ENCODE assay signal across 8 mouse cellular contexts in genomic region chr19:59345081-59345657, GRCm38 (mm10). TPM values are rescaled to one million over a fixed set of nuclear protein-coding genes. Genes with fewer than 3 reads are reported as not detected.
DNase-seq lines count a peak whose midpoint lies in the region; ATAC-seq and TF ChIP-seq lines count a peak whose summit lies in the region.

No protein-coding gene starts in this region.

- under 1% methylated on average over 65 of the region's 70 CpGs for WGBS in bone marrow, adult 2 months
- under 1% methylated on average over 68 of the region's 70 CpGs for WGBS in forebrain, embryonic 15.5 days

- H3K36me3 ChIP-seq in G1E (replicated peaks), result peaks cover 12% of the 10 kb centered on the region
- H3K36me3 ChIP-seq in forebrain, embryonic 15.5 days, result no peaks in the 10 kb centered on the region

- no peak for TF ChIP-seq CTCF in G1E (IDR thresholded peaks at IDR 0.05; ENCODE audit: low read depth, low read length)
- TF ChIP-seq CTCF in bone marrow, adult 2 months (IDR thresholded peaks at IDR 0.05; ENCODE audit: control insufficient read depth, insufficient read depth, low read length), result 0 out of 2 replicates have a peak, but pooled peaks have one; percentile 8

- H3K4me1 ChIP-seq in G1E (ENCODE audit: insufficient read depth, low read depth, low read length), result peaks cover 51% of the 10 kb centered on the region
- peaks cover 1% of the 10 kb centered on the region for H3K4me1 ChIP-seq in bone marrow, adult 2 months (ENCODE audit: control insufficient read depth, insufficient read depth, low read length)
- peaks cover 41% of the 10 kb centered on the region for H3K4me1 ChIP-seq in forebrain, embryonic 15.5 days

- H3K4me2 ChIP-seq in forebrain, embryonic 15.5 days (replicated peaks), result peak overlapping the region; percentile 92

- H3K27me3 ChIP-seq in G1E (ENCODE audit: insufficient read depth, low read length), result no peaks in the 10 kb centered on the region
- no peaks in the 10 kb centered on the region for H3K27me3 ChIP-seq in forebrain, embryonic 15.5 days

- no peak; the same call in 1 of the 2 replicates for ATAC-seq in G1E (ENCODE audit: extremely low read depth, insufficient number of reproducible peaks, low FRiP score, poor library complexity, severe bottlenecking)
- ATAC-seq in forebrain, embryonic 15.5 days (replicated peaks), result peak; percentile 76

- intact Hi-C loops in heart, postnatal 36 days (cut with DNase I), result loop anchor here (10.0 kb wide), 2 partner anchors 400 to 1240 kb away; partner anchors contain the start of genes Cacul1, Eno4 and Hspa12a

- H3K9ac ChIP-seq in forebrain, embryonic 15.5 days (replicated peaks), result peak overlapping the region; percentile 90

- peak; percentile 24; the same call in 1 of the 2 replicates for TF ChIP-seq POLR2A in bone marrow, adult 2 months (IDR thresholded peaks at IDR 0.05; ENCODE audit: borderline replicate concordance, control insufficient read depth, low read depth, low read length)

- H3K27ac ChIP-seq in bone marrow, adult 2 months (ENCODE audit: control insufficient read depth, insufficient read depth, low read depth, low read length, poor library complexity), result peak overlapping the region; percentile 99
- H3K27ac ChIP-seq in forebrain, embryonic 15.5 days (replicated peaks), result peak overlapping the region; percentile 92

- no peaks in the 10 kb centered on the region for H3K9me3 ChIP-seq in G1E (replicated peaks)
- no peaks in the 10 kb centered on the region for H3K9me3 ChIP-seq in forebrain, embryonic 15.5 days

- H3K4me3 ChIP-seq in G1E (ENCODE audit: low read depth, low read length), result peak overlapping the region; percentile 98
- peak overlapping the region; percentile 100 for H3K4me3 ChIP-seq in bone marrow, adult 2 months (replicated peaks; ENCODE audit: control insufficient read depth, low read depth, low read length)
- H3K4me3 ChIP-seq in forebrain, embryonic 15.5 days, result peak overlapping the region; percentile 83

- DNase-seq in G1E (ENCODE audit: low spot score), result peak; percentile 57
- DNase-seq in heart, postnatal 36 days, result peak; percentile 54 to 69
- DNase-seq in layer of hippocampus, postnatal 14 days (ENCODE audit: low spot score in 2 of 2), result peak; percentile 34 to 47
- peak; percentile 39 for DNase-seq in lung, postnatal 25 days (ENCODE audit: low spot score)
- peak; percentile 60 for DNase-seq in ovary, postnatal 36 days (ENCODE audit: low spot score)
- no peak for DNase-seq in c-Kit-positive CD71-positive TER-119-positive erythroid progenitor cells, embryonic 14.5 days (ENCODE audit: low spot score)

RNA-seq across cellular contexts. Expression of gene Pdzd8, which starts 0.4 kb away (rescaled TPM):
- total RNA-seq in G1E (2014; fragmentation: Nextera tagmentation) (81.6 and 85.5 TPM in 2 replicates), G1E (2017) (35.1 and 40.0 TPM in 2 replicates)
- 15.1 and 17.4 TPM in 2 replicates for polyA plus RNA-seq in G1E (2012)
- polyA plus RNA-seq in bone marrow, adult 2 months (2011; ENCODE audit: insufficient read depth, insufficient read length, low replicate concordance, missing spikeins), result 8.8 and 13.6 TPM in 2 replicates
- polyA plus RNA-seq in forebrain, embryonic 15.5 days (2015; fragmentation: Nextera tagmentation; extraction: Ambion mirVana), result 8.7 and 9.2 TPM in 2 replicates
- total RNA-seq in heart, postnatal 36 days (2021), result 10 to 100 TPM; 24.7 to 27.2 TPM
- 10 to 100 TPM; 51.8 to 55.6 TPM for total RNA-seq in layer of hippocampus, postnatal 14 days (2021)

RNA-seq across cellular contexts. Expression of gene Rps12-ps3, which starts 23.1 kb away (rescaled TPM):
- 62.6 and 81.3 TPM in 2 replicates for total RNA-seq in G1E (2014; fragmentation: Nextera tagmentation)
- 402 and 406 TPM in 2 replicates for total RNA-seq in G1E (2017)
- 33.9 and 53.3 TPM in 2 replicates for polyA plus RNA-seq in G1E (2012)
- 1,301 and 2,446 TPM in 2 replicates for polyA plus RNA-seq in bone marrow, adult 2 months (2011; ENCODE audit: insufficient read depth, insufficient read length, low replicate concordance, missing spikeins)
- 7.7 and 10.5 TPM in 2 replicates for polyA plus RNA-seq in forebrain, embryonic 15.5 days (2015; fragmentation: Nextera tagmentation; extraction: Ambion mirVana)
- 100 to 1,000 TPM; 231 to 254 TPM for total RNA-seq in heart, postnatal 36 days (2021)
- total RNA-seq in layer of hippocampus, postnatal 14 days (2021), result 100 to 1,000 TPM; 285 to 383 TPM
